Mouse (Mus musculus) erythroblast, embryonic 14.5 days (primary cell): Measurements from ENCODE around the gene Hmgxb4.

Source experiments
- GATA1 ChIP-seq: IDR thresholded peaks from 2 replicates; pipeline ENCODE4 v1.6.1; 2012; ENCODE audit warnings: low read length, inconsistent platforms, mixed read lengths
- TAL1 ChIP-seq: IDR thresholded peaks from 3 replicates; pipeline ENCODE4 v1.6.1; 2012; ENCODE audit warnings: low read length, inconsistent platforms, mixed read lengths

DNA sequence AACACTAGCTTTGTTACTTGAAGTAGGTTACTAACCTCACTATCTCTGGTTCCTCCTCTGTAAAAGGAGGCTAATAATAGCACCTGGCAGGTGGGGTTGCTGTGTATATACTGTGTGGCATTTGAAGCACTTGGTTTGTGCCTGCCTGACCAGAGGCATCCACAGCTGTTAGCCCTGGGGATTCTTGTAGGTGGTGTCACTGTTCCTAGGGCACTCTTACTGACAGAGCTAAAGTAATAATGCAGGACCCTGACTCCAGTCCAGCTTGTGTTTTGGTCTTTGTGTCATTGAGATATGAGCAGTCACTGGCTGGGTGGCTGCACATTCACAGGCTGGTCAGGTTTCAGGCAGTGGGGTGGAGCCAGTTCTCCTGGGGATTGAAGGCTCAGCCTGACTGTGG is 45.3 kb downstream of the Hmgxb4 start:
- no peak for TF ChIP-seq GATA1
- no peak for TF ChIP-seq TAL1
